Mouse (Mus musculus): ENCODE data around the gene Sin3b. TPM values are rescaled to one million over a fixed set of nuclear protein-coding genes. Genes with fewer than 3 reads are reported as not detected.

The Sin3b gene
- polyA plus RNA-seq, 1 experiment from 2014 or later: 155 TPM

DNA sequence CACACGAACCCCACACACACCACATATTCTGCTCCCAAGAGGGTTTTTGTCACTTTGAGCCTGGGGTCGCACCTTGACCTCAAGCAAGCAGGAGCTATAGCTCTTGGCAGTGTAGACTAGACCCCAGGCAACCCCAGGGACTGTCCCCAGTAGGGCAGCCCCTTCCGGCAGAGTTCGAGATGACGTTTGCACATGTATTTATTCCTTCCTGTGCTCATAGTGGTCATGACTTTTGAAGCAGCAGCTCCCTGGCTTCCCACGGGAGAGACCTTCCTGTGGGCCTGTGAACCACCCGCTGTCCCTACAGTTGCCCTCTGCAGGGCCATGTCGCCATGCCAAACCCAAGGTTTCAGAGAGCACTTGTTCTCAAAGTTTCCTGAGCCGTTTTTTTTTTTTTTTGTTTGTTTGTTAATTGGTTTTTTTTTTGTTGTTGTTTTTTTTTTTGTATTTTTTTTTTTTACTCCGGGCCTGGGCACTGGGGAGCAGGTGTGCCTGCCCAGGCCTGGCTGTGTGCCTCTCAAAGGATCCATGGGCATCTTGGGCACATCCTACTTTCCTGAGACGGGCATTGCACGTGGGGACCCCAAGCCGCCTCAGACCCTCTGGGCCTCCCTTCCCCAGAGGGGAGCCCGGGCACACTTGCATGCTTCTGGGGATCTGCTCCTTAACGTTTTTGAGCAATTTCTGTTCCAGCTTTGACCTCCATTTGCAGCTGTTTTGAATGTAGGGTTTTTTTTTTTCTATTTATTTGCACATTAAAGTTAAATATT lies 34.5 kb downstream of the Sin3b start:
- 95% methylated on average over 15 of the region's 15 CpGs for WGBS
- peaks cover 24% of the 10 kb centered on the region for H3K36me3 ChIP-seq (ENCODE audit: control insufficient read depth, insufficient read depth, low read length)
- ATAC-seq (ENCODE audit: insufficient number of reproducible peaks, low FRiP score, low TSS enrichment, low read depth) (no peak), DNase-seq (ENCODE audit: low spot score) (peak; percentile 18)
- no peaks in the 10 kb centered on the region for H3K9me3 ChIP-seq (ENCODE audit: control insufficient read depth, low read length)
- no peak overlapping the region for H3K9ac ChIP-seq (ENCODE audit: low read length)
- H3K27me3 ChIP-seq (ENCODE audit: control insufficient read depth, insufficient read depth, low read length): no peaks in the 10 kb centered on the region
- H3K4me1 ChIP-seq (ENCODE audit: control insufficient read depth, insufficient read depth, low read length): no peaks in the 10 kb centered on the region
- H3K4me3 ChIP-seq (ENCODE audit: low read depth, low read length): no peak overlapping the region
- H3K27ac ChIP-seq (replicated peaks; ENCODE audit: low read depth, low read length): no peak overlapping the region
- H3K4me2 ChIP-seq (ENCODE audit: low read depth, severe bottlenecking): no peak overlapping the region

GRCm38 (mm10) chr8:72758310-72758709 lies 35.2 kb downstream of the Sin3b start:
- H3K27me3 ChIP-seq (ENCODE audit: control insufficient read depth, insufficient read depth, low read length): no peaks in the 10 kb centered on the region
- no peaks in the 10 kb centered on the region for H3K9me3 ChIP-seq (ENCODE audit: control insufficient read depth, low read length)
- H3K4me3 ChIP-seq (ENCODE audit: low read depth, low read length): no peak overlapping the region
- ATAC-seq (ENCODE audit: insufficient number of reproducible peaks, low FRiP score, low TSS enrichment, low read depth) (no peak), DNase-seq (ENCODE audit: low spot score) (peak; percentile 14)
- no peak overlapping the region for H3K9ac ChIP-seq (ENCODE audit: low read length)
- no peak overlapping the region for H3K4me2 ChIP-seq (ENCODE audit: low read depth, severe bottlenecking)
- no peak overlapping the region for H3K27ac ChIP-seq (replicated peaks; ENCODE audit: low read depth, low read length)
- no peaks in the 10 kb centered on the region for H3K4me1 ChIP-seq (ENCODE audit: control insufficient read depth, insufficient read depth, low read length)
- peaks cover 21% of the 10 kb centered on the region for H3K36me3 ChIP-seq (ENCODE audit: control insufficient read depth, insufficient read depth, low read length)

GRCm38 (mm10) chr8:72760216-72760615 lies 37.1 kb downstream of the Sin3b start:
- WGBS: 82% methylated on average over 3 of the region's 3 CpGs
- DNase-seq (ENCODE audit: low spot score): no peak
- no peaks in the 10 kb centered on the region for H3K27me3 ChIP-seq (ENCODE audit: control insufficient read depth, insufficient read depth, low read length)
- H3K9ac ChIP-seq (ENCODE audit: low read length): no peak overlapping the region
- no peak overlapping the region for H3K27ac ChIP-seq (replicated peaks; ENCODE audit: low read depth, low read length)
- ATAC-seq (ENCODE audit: insufficient number of reproducible peaks, low FRiP score, low TSS enrichment, low read depth): no peak
- H3K9me3 ChIP-seq (ENCODE audit: control insufficient read depth, low read length): no peaks in the 10 kb centered on the region
- no peaks in the 10 kb centered on the region for H3K4me1 ChIP-seq (ENCODE audit: control insufficient read depth, insufficient read depth, low read length)
- H3K4me2 ChIP-seq (ENCODE audit: low read depth, severe bottlenecking): no peak overlapping the region
- no peak overlapping the region for H3K4me3 ChIP-seq (ENCODE audit: low read depth, low read length)
- H3K36me3 ChIP-seq (ENCODE audit: control insufficient read depth, insufficient read depth, low read length): peaks cover 17% of the 10 kb centered on the region

GRCm38 (mm10) chr8:72761322-72762051 lies 38.4 kb downstream of the Sin3b start, which contains the start of gene F2rl3:
Gene F2rl3 (plus strand): TSS chr8:72761880.
- WGBS: 82% methylated on average over 7 of the region's 7 CpGs
- H3K4me1 ChIP-seq (ENCODE audit: control insufficient read depth, insufficient read depth, low read length): no peaks in the 10 kb centered on the region
- no peak within 1 kb of the TSS for H3K4me2 ChIP-seq (ENCODE audit: low read depth, severe bottlenecking)
- DNase-seq (ENCODE audit: low spot score) (peak; percentile 19), ATAC-seq (ENCODE audit: insufficient number of reproducible peaks, low FRiP score, low TSS enrichment, low read depth) (no peak)
- H3K27ac ChIP-seq (replicated peaks; ENCODE audit: low read depth, low read length): no peak within 1 kb of the TSS
- H3K9me3 ChIP-seq (ENCODE audit: control insufficient read depth, low read length): no peaks in the 10 kb centered on the region
- H3K4me3 ChIP-seq (ENCODE audit: low read depth, low read length): no peak within 1 kb of the TSS
- peaks cover 10% of the 10 kb centered on the region for H3K36me3 ChIP-seq (ENCODE audit: control insufficient read depth, insufficient read depth, low read length)
- H3K27me3 ChIP-seq (ENCODE audit: control insufficient read depth, insufficient read depth, low read length): no peaks in the 10 kb centered on the region
- H3K9ac ChIP-seq (ENCODE audit: low read length): no peak within 1 kb of the TSS

GRCm38 (mm10) chr8:72762306-72762705 lies 39.2 kb downstream of the Sin3b start:
- DNase-seq (ENCODE audit: low spot score) (no peak), ATAC-seq (ENCODE audit: insufficient number of reproducible peaks, low FRiP score, low TSS enrichment, low read depth) (no peak)
- Histone ChIP-seq H3K4me1 (ENCODE audit: control insufficient read depth, insufficient read depth, low read length) (no peaks in the 10 kb centered on the region), H3K9ac (ENCODE audit: low read length) (no peak overlapping the region), H3K9me3 (ENCODE audit: control insufficient read depth, low read length) (no peaks in the 10 kb centered on the region), H3K36me3 (ENCODE audit: control insufficient read depth, insufficient read depth, low read length) (peaks cover 2% of the 10 kb centered on the region), H3K4me2 (ENCODE audit: low read depth, severe bottlenecking) (no peak overlapping the region), H3K27me3 (ENCODE audit: control insufficient read depth, insufficient read depth, low read length) (no peaks in the 10 kb centered on the region), H3K4me3 (ENCODE audit: low read depth, low read length) (no peak overlapping the region), H3K27ac (replicated peaks; ENCODE audit: low read depth, low read length) (no peak overlapping the region)
- 89% methylated on average over 12 of the region's 12 CpGs for WGBS

DNA sequence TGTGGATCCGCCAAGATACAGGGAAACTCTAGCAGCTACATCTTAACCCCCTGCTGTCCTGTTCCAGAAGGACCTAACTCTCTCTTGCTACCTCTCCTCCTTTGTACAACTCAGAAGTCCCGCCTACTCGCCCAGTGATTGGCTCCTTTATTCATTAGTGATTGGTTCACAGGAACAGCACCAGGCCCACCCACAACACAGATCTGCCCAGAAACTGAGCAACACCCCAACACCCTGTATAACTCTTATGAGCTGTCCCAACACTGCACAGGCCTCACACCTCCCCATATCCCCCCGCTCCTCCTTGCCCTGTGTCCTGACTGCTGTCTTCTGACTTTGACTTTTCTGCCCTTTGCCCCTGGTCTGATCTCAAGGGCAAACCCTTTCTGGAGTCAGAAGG lies 42.6 kb downstream of the Sin3b start:
- ATAC-seq (ENCODE audit: insufficient number of reproducible peaks, low FRiP score, low TSS enrichment, low read depth) (no peak), DNase-seq (ENCODE audit: low spot score) (peak; percentile 18)
- Histone ChIP-seq H3K9me3 (ENCODE audit: control insufficient read depth, low read length) (no peaks in the 10 kb centered on the region), H3K27ac (replicated peaks; ENCODE audit: low read depth, low read length) (no peak overlapping the region), H3K36me3 (ENCODE audit: control insufficient read depth, insufficient read depth, low read length) (no peaks in the 10 kb centered on the region), H3K9ac (ENCODE audit: low read length) (no peak overlapping the region), H3K4me3 (ENCODE audit: low read depth, low read length) (no peak overlapping the region), H3K27me3 (ENCODE audit: control insufficient read depth, insufficient read depth, low read length) (no peaks in the 10 kb centered on the region), H3K4me2 (ENCODE audit: low read depth, severe bottlenecking) (no peak overlapping the region), H3K4me1 (ENCODE audit: control insufficient read depth, insufficient read depth, low read length) (no peaks in the 10 kb centered on the region)
- 73% methylated on average over 4 of the region's 4 CpGs for WGBS

GRCm38 (mm10) chr8:72766777-72767176 lies 43.7 kb downstream of the Sin3b start:
- H3K4me1 ChIP-seq (ENCODE audit: control insufficient read depth, insufficient read depth, low read length): no peaks in the 10 kb centered on the region
- DNase-seq (ENCODE audit: low spot score) (no peak), ATAC-seq (ENCODE audit: insufficient number of reproducible peaks, low FRiP score, low TSS enrichment, low read depth) (no peak)
- H3K4me3 ChIP-seq (ENCODE audit: low read depth, low read length): no peak overlapping the region
- H3K27ac ChIP-seq (replicated peaks; ENCODE audit: low read depth, low read length): no peak overlapping the region
- H3K9me3 ChIP-seq (ENCODE audit: control insufficient read depth, low read length): no peaks in the 10 kb centered on the region
- 33% methylated on average over 7 of the region's 7 CpGs for WGBS
- H3K4me2 ChIP-seq (ENCODE audit: low read depth, severe bottlenecking): no peak overlapping the region
- no peaks in the 10 kb centered on the region for H3K36me3 ChIP-seq (ENCODE audit: control insufficient read depth, insufficient read depth, low read length)
- no peaks in the 10 kb centered on the region for H3K27me3 ChIP-seq (ENCODE audit: control insufficient read depth, insufficient read depth, low read length)
- H3K9ac ChIP-seq (ENCODE audit: low read length): no peak overlapping the region

DNA sequence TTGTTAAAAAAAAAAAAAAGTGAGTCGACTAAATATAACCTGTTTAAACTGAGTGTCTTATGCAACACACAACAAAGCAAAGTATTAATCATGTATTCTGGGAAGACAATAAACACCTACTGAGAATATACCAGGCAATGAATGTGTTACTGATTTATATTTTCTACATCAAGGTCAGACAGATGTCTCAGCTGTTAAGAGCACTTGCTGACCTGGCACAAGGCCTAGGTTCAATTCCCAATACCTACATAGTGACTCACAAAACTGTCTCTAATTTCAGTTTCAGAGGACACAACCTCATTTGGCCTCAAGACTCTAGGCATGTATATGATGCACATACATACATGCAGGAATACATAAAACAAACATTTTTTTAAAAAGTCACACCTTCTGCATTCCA lies 54.7 kb downstream of the Sin3b start:
- H3K9ac ChIP-seq (ENCODE audit: low read length): no peak overlapping the region
- no peaks in the 10 kb centered on the region for H3K27me3 ChIP-seq (ENCODE audit: control insufficient read depth, insufficient read depth, low read length)
- no peaks in the 10 kb centered on the region for H3K4me1 ChIP-seq (ENCODE audit: control insufficient read depth, insufficient read depth, low read length)
- DNase-seq (ENCODE audit: low spot score) (no peak), ATAC-seq (ENCODE audit: insufficient number of reproducible peaks, low FRiP score, low TSS enrichment, low read depth) (no peak)
- WGBS: 86% methylated on average over 1 of the region's 1 CpGs
- H3K4me3 ChIP-seq (ENCODE audit: low read depth, low read length): no peak overlapping the region
- H3K4me2 ChIP-seq (ENCODE audit: low read depth, severe bottlenecking): no peak overlapping the region
- no peaks in the 10 kb centered on the region for H3K36me3 ChIP-seq (ENCODE audit: control insufficient read depth, insufficient read depth, low read length)
- H3K9me3 ChIP-seq (ENCODE audit: control insufficient read depth, low read length): no peaks in the 10 kb centered on the region
- H3K27ac ChIP-seq (replicated peaks; ENCODE audit: low read depth, low read length): no peak overlapping the region
